Mouse (Mus musculus) cortical plate, adult 2 months (tissue): ENCODE measurements around the gene Rassf8.

Experiments used
- CTCF ChIP-seq: fragments of 200-500 bp; IDR thresholded peaks from 2 replicates; pipeline ENCODE4 v1.5.1; 2011; ENCODE audit warnings: mild to moderate bottlenecking, control low read depth, low read length; ENCODE audit not compliant: insufficient read depth; ENCODE audit errors: extremely low read depth
- POLR2A ChIP-seq: fragments of 200-500 bp; IDR thresholded peaks from 2 replicates; pipeline ENCODE4 v1.6.1; 2011; ENCODE audit warnings: mild to moderate bottlenecking, low read length, control low read depth; ENCODE audit not compliant: insufficient read depth; ENCODE audit errors: extremely low read depth

DNA sequence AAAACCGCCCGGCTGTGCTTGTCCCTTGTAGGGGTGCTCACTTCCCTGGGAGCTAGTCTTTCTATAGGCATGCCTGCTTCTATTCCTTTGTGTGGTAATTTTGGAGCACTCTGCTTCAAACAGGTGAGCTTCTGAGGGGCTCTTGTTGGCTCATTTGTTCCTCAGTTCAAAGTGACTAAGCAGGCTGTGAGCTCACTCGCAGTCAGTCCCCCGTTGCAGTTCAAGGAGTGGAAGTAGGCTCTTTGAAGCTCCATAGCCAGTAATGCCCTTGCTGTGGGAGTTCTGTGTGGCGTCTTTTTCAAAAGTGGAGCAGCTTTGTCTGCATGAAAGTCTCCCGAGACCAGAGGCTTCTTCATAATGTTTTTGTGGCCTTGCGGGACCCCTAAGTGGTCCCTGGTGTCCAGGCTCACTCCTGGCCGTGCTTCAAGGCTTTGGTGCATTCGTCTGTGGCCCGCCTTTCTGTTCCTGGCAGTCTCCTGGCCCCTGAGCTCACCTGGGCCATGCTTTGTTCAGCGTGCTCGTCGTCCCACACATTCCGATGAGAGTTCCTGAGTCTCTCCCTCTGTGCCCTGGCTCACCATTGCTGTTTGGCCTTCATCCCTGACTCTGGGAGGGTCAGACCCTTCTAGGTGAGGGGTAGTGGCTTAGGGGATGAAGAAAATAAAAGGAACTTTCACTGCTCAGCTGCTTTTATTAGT is 9.5 kb downstream of the Rassf8 start:
- TF ChIP-seq CTCF (no peak), POLR2A (no peak)
